Mouse (Mus musculus) megakaryocyte, embryonic 14.5 days (primary cell): ENCODE measurements at regions not wholly inside any gene's neighbourhood (a gene's known extent, or its start where the extent isn't known, plus 50 kb on each side); places are given as distances from the start of the nearest gene placed in this dataset.

ENCODE experiments used
- FLI1 ChIP-seq: IDR thresholded peaks from 2 replicates; pipeline ENCODE4 v1.6.1; 2012; ENCODE audit warnings: low read length, inconsistent platforms, mixed read lengths
- GATA1 ChIP-seq: IDR thresholded peaks from 3 replicates; pipeline ENCODE4 v1.6.1; 2012; ENCODE audit warnings: mixed read lengths, low read length, inconsistent platforms, borderline replicate concordance

GRCm38 (mm10) chr12:12567058-12567733 is 305.3 kb downstream of the Fam49a start:
- no peak for TF ChIP-seq GATA1
- no peak for TF ChIP-seq FLI1
